Mouse (Mus musculus) left cerebral cortex, postnatal 4 days (tissue): ENCODE data around the gene Sel1l2. TPM values are rescaled to one million over a fixed set of nuclear protein-coding genes. Genes with fewer than 3 reads are reported as not detected.
"Not testable (repeated sequence)": the region's sequence is repeated elsewhere in the genome, so short reads cannot be mapped to it uniquely, and the experiment has no call there.

Source experiments
- DNase-seq: peaks from one replicate; pipeline ENCODE4 v3.0.0-alpha.2; 2022
- intact Hi-C: fragments of 180-260 bp; cut with DNase I; formaldehyde crosslinking; loops from one replicate; pipeline ENCODE4 v1.15.1; 2025
- total RNA-seq, 2 experiments: library from RNA; stranded (reverse); gene quantifications; 2 replicates each; pipeline ENCODE4 v1.2.3; 2021

Sel1l2 gene
- total RNA-seq, 2 experiments from 2014 or later, result not detected

- no peak for DNase-seq
These were observed 173.5 kb downstream of the Sel1l2 start for GRCm38 (mm10) chr2:140215965-140216364.

DNA sequence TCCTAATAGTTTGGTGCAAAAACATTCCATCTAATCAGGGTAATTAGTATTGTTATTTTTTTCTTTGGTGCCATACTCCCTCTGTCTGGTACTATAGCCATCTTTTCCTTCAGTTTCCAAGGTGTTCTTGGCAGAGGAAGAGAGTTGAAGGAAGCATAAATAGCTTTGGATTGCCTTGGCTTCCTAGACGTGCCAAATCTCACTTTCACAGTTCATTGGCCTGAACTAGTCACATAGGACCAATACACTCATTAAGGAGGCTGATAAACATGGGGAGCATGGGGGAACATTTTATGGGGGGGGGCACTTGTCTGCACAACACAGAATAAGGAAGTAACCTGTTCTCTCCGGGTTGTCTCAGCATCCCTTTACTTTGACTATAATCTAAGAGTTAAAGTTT lies 174.1 kb downstream of the Sel1l2 start:
- intact Hi-C loops, result no loop called here
- DNase-seq, result no peak

More at GRCm38 (mm10) chr2:140215965-140216364, 173.5 kb downstream of the Sel1l2 start:
- intact Hi-C loops, result no loop called here

DNA sequence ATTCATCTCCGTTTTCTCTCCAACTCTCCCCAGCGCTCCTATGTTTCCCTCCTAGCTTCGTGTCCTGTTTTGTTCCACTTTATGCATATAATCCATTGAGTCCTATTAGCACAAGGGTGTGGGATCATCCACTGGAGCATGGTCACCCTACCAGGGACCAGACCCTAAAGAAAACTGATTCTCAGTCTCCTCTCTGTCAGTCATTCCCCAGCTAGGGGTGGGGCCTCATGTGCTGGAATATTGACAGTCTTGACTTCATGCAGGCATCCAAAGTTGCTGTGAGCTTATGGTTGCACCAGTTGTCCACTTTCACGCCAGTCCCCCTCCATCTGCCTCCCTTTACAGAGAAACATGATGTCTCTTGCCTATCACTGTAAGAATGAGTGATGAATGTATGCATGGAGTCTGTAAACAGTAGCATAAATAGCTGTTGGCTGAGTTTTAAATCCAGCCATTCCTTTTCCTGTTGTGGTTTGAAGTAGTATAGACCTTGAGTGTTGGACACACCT lies 174.9 kb downstream of the Sel1l2 start:
- intact Hi-C loops, result no loop called here
- DNase-seq, result no peak

- intact Hi-C loops, result no loop called here
- no peak for DNase-seq
These were observed 185.8 kb downstream of the Sel1l2 start for GRCm38 (mm10) chr2:140203756-140204155.

DNA sequence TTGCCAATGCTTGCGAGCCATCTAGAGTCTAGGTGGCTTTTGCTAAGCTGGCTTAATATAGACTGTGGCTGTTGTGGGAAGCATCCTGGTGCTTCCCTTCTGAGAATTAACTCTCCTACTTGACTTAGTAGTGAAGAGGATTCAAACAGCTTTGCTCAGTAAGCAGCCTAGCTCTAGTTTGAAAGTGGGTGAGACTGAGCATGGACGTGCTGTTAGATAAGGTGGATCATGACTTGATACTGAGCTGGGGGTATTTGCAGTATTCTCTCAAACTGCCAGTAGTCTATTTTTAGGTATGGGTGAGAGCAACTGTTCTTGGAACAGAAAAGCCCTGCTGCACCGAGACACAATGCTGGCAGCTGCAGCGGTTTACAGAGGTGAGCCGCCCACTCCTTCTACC lies 186.9 kb downstream of the Sel1l2 start:
- intact Hi-C loops, result no loop called here
- DNase-seq, result no peak

DNA sequence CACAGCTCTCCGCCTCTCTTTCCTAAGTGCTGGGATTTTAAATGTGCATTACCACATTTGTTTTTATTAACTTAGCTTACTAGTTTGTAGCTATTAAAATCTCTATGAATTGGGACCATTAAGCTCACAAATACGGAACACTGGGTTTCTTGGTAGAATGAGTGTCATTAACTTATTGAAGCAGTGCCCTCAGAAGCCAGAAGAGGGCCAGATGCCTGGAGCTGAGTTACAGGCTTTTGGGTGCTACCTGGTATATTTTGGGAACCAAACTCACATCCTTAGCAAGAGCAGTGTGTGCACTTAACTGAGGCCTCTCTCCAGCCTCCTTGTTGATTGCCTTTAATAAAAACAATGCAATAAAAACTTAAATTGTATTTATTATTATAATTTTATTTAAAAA lies 188.8 kb downstream of the Sel1l2 start:
- intact Hi-C loops, result no loop called here

DNA sequence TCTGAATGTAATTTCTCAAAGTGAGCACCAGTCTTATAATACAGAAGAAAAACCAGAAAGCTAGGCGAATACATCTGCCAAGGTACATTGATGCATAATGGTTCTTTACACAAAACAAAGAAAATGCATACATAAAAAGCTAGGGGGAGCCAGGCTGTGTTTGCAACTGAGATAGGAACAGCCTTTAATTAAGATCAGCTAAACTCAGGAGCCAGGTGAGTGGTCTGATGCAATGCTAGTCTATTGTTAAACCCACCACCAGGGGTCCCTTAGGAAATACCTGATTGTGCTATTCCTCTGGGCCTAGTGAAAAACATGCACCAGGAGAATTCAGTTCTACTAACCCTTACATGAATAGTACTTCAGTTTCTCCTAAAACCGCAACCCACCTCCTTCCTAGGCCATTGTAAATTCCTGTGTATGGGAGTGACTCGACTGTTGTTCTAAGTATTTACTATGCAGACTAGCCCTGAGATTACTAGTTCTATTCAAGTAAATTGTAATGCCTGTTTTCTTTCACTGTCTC lies 203.8 kb downstream of the Sel1l2 start:
- DNase-seq, intact Hi-C loops: not testable (repeated sequence)

More for the DNA sequence above, 188.8 kb downstream of the Sel1l2 start:
- no peak for DNase-seq

Other genes with a start within 250 kb of the Sel1l2 start
- gene Gm17374, start 237.7 kb downstream of the Sel1l2 start, total RNA-seq, result not detected
- gene Esf1, start 219.1 kb downstream of the Sel1l2 start, total RNA-seq, result 10 to 100 TPM; 18.7 to 19.3 TPM
- gene Ndufaf5, start 219.1 kb downstream of the Sel1l2 start, total RNA-seq, result 10 to 100 TPM; 50.1 to 55.1 TPM
- 100 to 1,000 TPM in 1 of 2 experiments, 10 to 100 TPM in 1; 99.1 to 108 TPM for gene Macrod2, start 5.6 kb upstream of the Sel1l2 start, total RNA-seq